Mouse (Mus musculus) stomach, postnatal 0 days (tissue): ENCODE results near the gene Ankrd31.

Experiments used
- CTCF ChIP-seq: IDR thresholded peaks from 2 replicates; pipeline ENCODE4 v1.5.1; 2016; ENCODE audit warnings: antibody characterized with exemption, low read depth, mild to moderate bottlenecking, moderate library complexity
- EP300 ChIP-seq: optimal IDR thresholded peaks from 2 replicates; pipeline ENCODE3; 2016; ENCODE audit warnings: antibody characterized with exemption

GRCm38 (mm10) chr13:96870742-96871141, 122.7 kb downstream of the Ankrd31 start:
- no peak for TF ChIP-seq CTCF
- no peak for TF ChIP-seq EP300
